ENCODE assay signal across 21 mouse cellular contexts in genomic region chr8:108480141-108480540, GRCm38 (mm10).
DNase-seq lines count a peak whose midpoint lies in the region; ATAC-seq lines count a peak whose summit lies in the region.
"Had no signal": no experiment of that assay in that cellular context is flagged by ENCODE, and none has a peak within 500 bp of the region (broad histone marks: within the 10 kb centered on the region; RNA-seq: fewer than 3 reads in every experiment).

No protein-coding gene starts in this region.

- H3K27me3 ChIP-seq in kidney, embryonic 15.5 days = no peaks in the 10 kb centered on the region
- H3K27me3 ChIP-seq in embryonic facial prominence, embryonic 10.5 days (replicated peaks; ENCODE audit: low read depth, poor library complexity, severe bottlenecking) = 0 out of 2 replicates have a peak, but pooled peaks cover 3% of the 10 kb centered on the region
- H3K27me3 ChIP-seq in limb, embryonic 10.5 days (ENCODE audit: low read depth, poor library complexity, severe bottlenecking) = no peaks in the 10 kb centered on the region
- H3K27me3 ChIP-seq in midbrain, embryonic 16.5 days (ENCODE audit: control insufficient read depth, insufficient read depth, low read depth, low read length) = no peaks in the 10 kb centered on the region
- H3K27me3 ChIP-seq: limb, embryonic 15.5 days; lung, embryonic 15.5 days had no signal

- WGBS in kidney, embryonic 15.5 days = 51% methylated on average over 12 of the region's 12 CpGs
- 83% methylated on average over 12 of the region's 12 CpGs for WGBS in embryonic facial prominence, embryonic 10.5 days
- WGBS in limb, embryonic 10.5 days = 66% methylated on average over 12 of the region's 12 CpGs
- WGBS in midbrain, embryonic 16.5 days = 45% methylated on average over 12 of the region's 12 CpGs

- no peak overlapping the region for H3K27ac ChIP-seq in kidney, embryonic 15.5 days
- peak overlapping the region; percentile 57; the same call in 1 of the 2 replicates for H3K27ac ChIP-seq in embryonic facial prominence, embryonic 10.5 days (replicated peaks)
- H3K27ac ChIP-seq in limb, embryonic 10.5 days = peak overlapping the region; percentile 27; the same call in 1 of the 2 replicates
- peak overlapping the region; percentile 92 for H3K27ac ChIP-seq in midbrain, embryonic 16.5 days (ENCODE audit: low read length)
- H3K27ac ChIP-seq: left cerebral cortex, adult 2 months; limb, embryonic 15.5 days; liver, embryonic 14.5 days; lung, embryonic 15.5 days had no signal

- peaks cover 15% of the 10 kb centered on the region for H3K4me1 ChIP-seq in kidney, embryonic 15.5 days
- peaks cover 39% of the 10 kb centered on the region for H3K4me1 ChIP-seq in embryonic facial prominence, embryonic 10.5 days
- peaks cover 28% of the 10 kb centered on the region for H3K4me1 ChIP-seq in limb, embryonic 10.5 days
- peaks cover 16% of the 10 kb centered on the region for H3K4me1 ChIP-seq in midbrain, embryonic 16.5 days (ENCODE audit: control insufficient read depth, insufficient read depth, low read length)

- no peak overlapping the region for H3K9ac ChIP-seq in kidney, embryonic 15.5 days
- H3K9ac ChIP-seq in midbrain, embryonic 16.5 days (ENCODE audit: low read depth, low read length) = no peak overlapping the region
- H3K9ac ChIP-seq: limb, embryonic 15.5 days; liver, embryonic 14.5 days; lung, embryonic 15.5 days had no signal

- no peaks in the 10 kb centered on the region for H3K36me3 ChIP-seq in kidney, embryonic 15.5 days
- H3K36me3 ChIP-seq in embryonic facial prominence, embryonic 10.5 days (replicated peaks) = no peaks in the 10 kb centered on the region
- no peaks in the 10 kb centered on the region for H3K36me3 ChIP-seq in limb, embryonic 10.5 days
- no peaks in the 10 kb centered on the region for H3K36me3 ChIP-seq in midbrain, embryonic 16.5 days (ENCODE audit: control insufficient read depth, insufficient read depth, low read length)
- H3K36me3 ChIP-seq: limb, embryonic 15.5 days; lung, embryonic 15.5 days had no signal

- peak overlapping the region; percentile 27 for H3K4me2 ChIP-seq in kidney, embryonic 15.5 days
- no peak overlapping the region for H3K4me2 ChIP-seq in midbrain, embryonic 16.5 days (ENCODE audit: low read length)
- H3K4me2 ChIP-seq: limb, embryonic 15.5 days; lung, embryonic 15.5 days had no signal

- ATAC-seq in kidney, embryonic 15.5 days (replicated peaks; ENCODE audit: low FRiP score) = no peak
- ATAC-seq in midbrain, embryonic 16.5 days = no peak
- ATAC-seq: activated CD4-positive, CD25-positive, alpha-beta regulatory T cell, adult 4 months; forebrain, embryonic 16.5 days had no signal

- H3K4me3 ChIP-seq in kidney, embryonic 15.5 days (replicated peaks) = no peak overlapping the region
- no peak overlapping the region for H3K4me3 ChIP-seq in embryonic facial prominence, embryonic 10.5 days
- no peak overlapping the region for H3K4me3 ChIP-seq in limb, embryonic 10.5 days
- H3K4me3 ChIP-seq in midbrain, embryonic 16.5 days (ENCODE audit: low read depth, low read length) = no peak overlapping the region
- H3K4me3 ChIP-seq: left cerebral cortex, adult 2 months; limb, embryonic 15.5 days; lung, embryonic 15.5 days; myocyte had no signal

- H3K9me3 ChIP-seq in kidney, embryonic 15.5 days (replicated peaks) = no peaks in the 10 kb centered on the region
- no peaks in the 10 kb centered on the region for H3K9me3 ChIP-seq in embryonic facial prominence, embryonic 10.5 days
- H3K9me3 ChIP-seq in limb, embryonic 10.5 days (replicated peaks) = no peaks in the 10 kb centered on the region
- H3K9me3 ChIP-seq in midbrain, embryonic 16.5 days (replicated peaks; ENCODE audit: control insufficient read depth, low read length, poor library complexity, severe bottlenecking) = no peaks in the 10 kb centered on the region
- H3K9me3 ChIP-seq: limb, embryonic 15.5 days; lung, embryonic 15.5 days had no signal

- no peak for DNase-seq in kidney, postnatal 14 days
- DNase-seq in embryonic facial prominence, embryonic 10.5 days (ENCODE audit: low spot score) = no peak
- DNase-seq in limb, embryonic 10.5 days (ENCODE audit: low spot score) = no peak
- DNase-seq in T-cell, adult 2 months (ENCODE audit: low spot score) = no peak
- no peak for DNase-seq in frontal cortex, postnatal 14 days (ENCODE audit: low spot score in 2 of 2)
- DNase-seq: adrenal gland, postnatal 10 days; cerebellum, adult 8-10 months; heart, postnatal 4 days; kidney, adult 2 months; lung, postnatal 36 days; right cerebral cortex, postnatal 14 days; spleen, adult 18-20 months had no signal
